Mouse (Mus musculus) liver, embryonic 11.5 days (tissue): ENCODE measurements around the gene Mcrs1. TPM values are rescaled to one million over a fixed set of nuclear protein-coding genes. Genes with fewer than 3 reads are reported as not detected.
A peak's percentile ranks its signal among the peaks of the same experiment; 100 is the strongest.
"Not testable (repeated sequence)": the region's sequence is repeated elsewhere in the genome, so short reads cannot be mapped to it uniquely, and the experiment has no call there.

Source experiments
- ATAC-seq: fragments of 200-750 bp; cut with Nextera tagmentation; replicated peaks from 2 replicates; pipeline ENCODE4 v1.8.0; 2017; ENCODE audit warnings: moderate number of reproducible peaks, mild to moderate bottlenecking, moderate TSS enrichment, moderate library complexity; ENCODE audit not compliant: low FRiP score
- DNase-seq: peaks from one replicate; pipeline ENCODE4 v3.0.0-alpha.2; 2017; ENCODE audit warnings: low spot score
- H3K27ac ChIP-seq: fragments of 300-500 bp; sonication (generic); 2 replicates; pipeline ENCODE4 v1.5.1; 2014; ENCODE audit warnings: mild to moderate bottlenecking, low read depth, low read length, control low read depth
- H3K27me3 ChIP-seq: fragments of 300-500 bp; sonication (generic); replicated peaks from 2 replicates; pipeline ENCODE4 v1.6.1; 2014; ENCODE audit warnings: low read length, mixed read lengths; ENCODE audit not compliant: control insufficient read depth, insufficient read depth
- H3K36me3 ChIP-seq: fragments of 300-500 bp; sonication (generic); 2 replicates; pipeline ENCODE4 v1.6.1; 2014; ENCODE audit warnings: mild to moderate bottlenecking, low read length, moderate library complexity, mixed read lengths; ENCODE audit not compliant: control insufficient read depth, insufficient read depth
- H3K4me1 ChIP-seq: fragments of 300-500 bp; sonication (generic); replicated peaks from 2 replicates; pipeline ENCODE4 v1.6.1; 2014; ENCODE audit warnings: low read length, mixed read lengths; ENCODE audit not compliant: control insufficient read depth, insufficient read depth
- H3K4me2 ChIP-seq: fragments of 300-500 bp; sonication (generic); 2 replicates; pipeline ENCODE4 v1.6.1; 2014; ENCODE audit warnings: mild to moderate bottlenecking, control low read depth, moderate library complexity
- H3K4me3 ChIP-seq: fragments of 300-500 bp; sonication (generic); 2 replicates; pipeline ENCODE4 v1.5.1; 2014; ENCODE audit warnings: low read depth, low read length, control low read depth
- H3K9ac ChIP-seq: fragments of 300-500 bp; sonication (generic); 2 replicates; pipeline ENCODE4 v1.6.1; 2014; ENCODE audit warnings: low read depth, low read length, control low read depth
- H3K9me3 ChIP-seq: fragments of 300-500 bp; sonication (generic); 2 replicates; pipeline ENCODE4 v1.6.1; 2016; ENCODE audit warnings: low read length, inconsistent platforms, mixed read lengths; ENCODE audit not compliant: control insufficient read depth
- WGBS: fragments of 180-500 bp; shearing (Covaris S2); extraction: QIAGEN DNeasy Blood & Tissue Kit; methylation state at CpG from one replicate; pipeline ENCODE4 v1.1.7; 2014; 5-methylcytosine and 5-hydroxymethylcytosine counted together
- polyA plus RNA-seq: library from polyadenylated mRNA; unstranded; fragments of >200 nt; fragmentation: Nextera tagmentation; extraction: Ambion mirVana; gene quantifications from 2 replicates; pipeline ENCODE4 v1.2.1, GENCODE M21; 2014

Gene Mcrs1
- polyA plus RNA-seq, 1 experiment from 2014 or later, result 113 TPM

DNA sequence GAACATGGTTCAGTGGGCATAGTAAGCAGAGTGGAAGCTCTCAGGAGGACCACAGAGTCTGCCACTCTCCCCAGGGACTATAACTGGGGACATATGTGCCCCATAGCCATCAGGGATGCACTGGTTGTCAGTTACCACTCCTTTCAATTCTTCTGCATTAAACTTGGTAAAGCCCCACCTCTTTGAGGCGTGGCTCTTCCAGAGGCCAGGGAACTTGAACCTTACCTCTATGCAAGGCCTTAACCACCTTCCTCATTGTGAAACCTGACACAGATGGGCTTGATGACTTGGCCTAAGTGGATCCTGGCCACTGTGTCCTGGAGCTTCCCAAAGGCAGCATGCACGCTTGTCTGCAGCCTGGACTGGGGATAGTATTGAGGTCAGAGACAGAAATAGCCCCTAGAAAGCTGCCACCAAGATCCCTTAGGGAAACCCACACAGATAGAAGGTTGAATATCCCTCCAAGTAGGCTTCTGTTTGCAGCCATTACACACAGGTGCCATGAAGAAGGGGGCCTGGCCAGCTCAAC lies 2.8 kb upstream of the Mcrs1 start:
- H3K4me1 ChIP-seq, result peaks cover 11% of the 10 kb centered on the region
- H3K27me3 ChIP-seq, result no peaks in the 10 kb centered on the region
- DNase-seq, result no peak
- no peaks in the 10 kb centered on the region for H3K36me3 ChIP-seq
- WGBS, result 87% methylated on average over 2 of the region's 2 CpGs
- no peak overlapping the region for H3K4me2 ChIP-seq
- no peak overlapping the region for H3K9ac ChIP-seq
- H3K9me3 ChIP-seq, result no peaks in the 10 kb centered on the region
- no peak overlapping the region for H3K4me3 ChIP-seq
- no peak for ATAC-seq
- H3K27ac ChIP-seq, result no peak overlapping the region

DNA sequence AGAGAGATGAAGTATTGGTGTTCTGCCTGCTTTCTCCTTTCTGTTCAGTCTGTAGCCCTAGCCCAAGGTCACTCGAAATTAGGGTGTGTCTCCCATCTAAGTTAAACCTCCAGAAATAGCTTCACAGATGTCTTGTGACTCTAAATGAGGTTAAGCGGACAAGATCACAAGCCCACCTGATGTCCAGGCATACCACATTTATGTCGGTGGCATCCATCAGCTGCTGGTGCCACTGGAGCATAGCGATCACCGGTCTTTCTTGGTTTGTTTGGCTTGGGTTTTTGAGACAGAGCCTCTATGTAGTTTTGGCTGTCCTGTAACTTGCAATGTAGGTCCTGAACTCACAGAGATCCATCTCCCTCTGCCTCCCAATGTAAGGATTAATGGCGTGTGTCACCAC lies 2.0 kb upstream of the Mcrs1 start:
- 89% methylated on average over 6 of the region's 6 CpGs for WGBS
- Histone ChIP-seq H3K36me3 (no peaks in the 10 kb centered on the region), H3K9me3 (no peaks in the 10 kb centered on the region), H3K27ac (no peak overlapping the region), H3K27me3 (no peaks in the 10 kb centered on the region), H3K9ac (no peak overlapping the region), H3K4me2 (0 out of 2 replicates have a peak overlapping the region, but pooled peaks have one; percentile 94), H3K4me3 (no peak overlapping the region), H3K4me1 (peaks cover 11% of the 10 kb centered on the region)
- ATAC-seq, result no peak
- DNase-seq, result no peak

DNA sequence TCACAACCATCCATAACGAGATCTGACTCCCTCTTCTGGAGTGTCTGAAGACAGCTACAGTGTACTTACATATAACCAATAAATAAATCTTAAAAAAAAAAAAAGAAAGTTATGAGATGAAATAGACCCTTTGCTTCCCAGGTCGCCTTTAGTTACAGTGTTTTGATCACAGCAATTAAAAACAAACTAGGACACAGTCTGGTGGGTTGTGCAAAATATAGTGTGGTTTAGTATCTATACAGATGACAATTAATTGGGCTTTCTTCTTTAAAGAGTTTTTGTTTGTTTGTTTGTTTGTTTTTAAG lies 1.4 kb upstream of the Mcrs1 start:
- peaks cover 11% of the 10 kb centered on the region for H3K4me1 ChIP-seq
- not testable (repeated sequence) for H3K27me3 ChIP-seq, ATAC-seq, DNase-seq, H3K9ac ChIP-seq, H3K36me3 ChIP-seq, H3K9me3 ChIP-seq, H3K27ac ChIP-seq
- peak overlapping the region; percentile 94 for H3K4me2 ChIP-seq
- WGBS, result 45% methylated on average over 2 of the region's 2 CpGs
- peak overlapping the region; percentile 72 for H3K4me3 ChIP-seq

DNA sequence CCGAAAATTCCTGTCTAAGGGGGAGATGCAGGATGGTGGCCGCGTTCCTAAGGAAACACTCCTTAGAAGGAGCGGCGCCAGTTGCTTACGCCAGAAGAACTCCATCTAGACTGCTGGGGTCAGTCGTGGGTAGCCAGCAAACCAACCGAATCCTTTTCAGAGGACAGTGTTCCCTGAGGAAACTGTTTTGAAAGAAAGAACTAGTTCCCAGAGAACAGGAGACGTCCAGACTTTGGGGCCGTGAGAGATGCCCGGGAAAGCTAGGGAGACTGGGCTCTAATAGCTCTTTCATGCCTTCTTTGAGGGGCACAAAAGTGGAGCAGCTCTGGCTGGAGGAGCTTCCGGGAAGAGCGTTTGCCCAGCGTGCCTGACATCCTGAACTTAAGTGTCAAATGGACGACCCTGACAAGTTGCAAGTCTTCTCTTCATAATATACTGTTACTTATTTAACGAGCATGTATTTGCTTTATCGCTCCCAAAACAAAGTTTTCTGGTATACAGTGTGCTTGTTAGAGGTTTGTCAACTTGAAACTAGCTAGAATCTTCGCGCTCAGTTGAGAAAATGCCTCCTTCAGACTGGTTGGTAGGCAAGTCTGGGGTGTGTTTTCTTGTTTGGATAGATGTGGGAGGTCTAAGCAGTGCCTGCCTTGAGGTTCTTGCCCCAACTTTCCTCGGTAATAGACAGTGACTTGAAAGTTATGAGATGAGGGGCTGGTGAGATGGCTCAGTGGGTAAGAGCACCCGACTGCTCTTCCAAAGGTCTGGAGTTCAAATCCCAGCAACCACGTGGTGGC lies 817 bp upstream of the Mcrs1 start:
- 4% methylated on average over 22 of the region's 22 CpGs for WGBS
- peak overlapping the region; percentile 94 for H3K4me2 ChIP-seq
- H3K9me3 ChIP-seq, result no peaks in the 10 kb centered on the region
- H3K4me1 ChIP-seq, result peaks cover 11% of the 10 kb centered on the region
- DNase-seq, result peak; percentile 46
- peak; percentile 20; the same call in 1 of the 2 replicates for ATAC-seq
- no peaks in the 10 kb centered on the region for H3K27me3 ChIP-seq
- peak overlapping the region; percentile 95 for H3K27ac ChIP-seq
- peak overlapping the region; percentile 72 for H3K4me3 ChIP-seq
- H3K36me3 ChIP-seq, result peaks cover 2% of the 10 kb centered on the region; the same call in 1 of the 2 replicates
- peak overlapping the region; percentile 76 for H3K9ac ChIP-seq

GRCm38 (mm10) chr15:99251111-99251510 lies 650 bp downstream of the Mcrs1 start:
- peak overlapping the region; percentile 76 for H3K4me2 ChIP-seq
- H3K4me3 ChIP-seq, result peak overlapping the region; percentile 72
- H3K4me1 ChIP-seq, result peaks cover 11% of the 10 kb centered on the region
- whole genome bisulfite sequencing, result 1% methylated on average over 14 of the region's 15 CpGs
- peak overlapping the region; percentile 50 for H3K9ac ChIP-seq
- peak; percentile 29 for ATAC-seq
- not testable (repeated sequence) for H3K27me3 ChIP-seq, H3K9me3 ChIP-seq, H3K36me3 ChIP-seq, DNase-seq, H3K27ac ChIP-seq

GRCm38 (mm10) chr15:99249938-99250337 lies 1.8 kb downstream of the Mcrs1 start:
- ATAC-seq (no peak), DNase-seq (no peak)
- H3K27me3 ChIP-seq, result no peaks in the 10 kb centered on the region
- H3K9me3 ChIP-seq, result no peaks in the 10 kb centered on the region
- H3K4me1 ChIP-seq, result peaks cover 11% of the 10 kb centered on the region
- H3K9ac ChIP-seq, result no peak overlapping the region
- no peak overlapping the region for H3K4me3 ChIP-seq
- peaks cover 13% of the 10 kb centered on the region; the same call in 1 of the 2 replicates for H3K36me3 ChIP-seq
- no peak overlapping the region for H3K27ac ChIP-seq
- WGBS, result 87% methylated on average over 11 of the region's 11 CpGs
- H3K4me2 ChIP-seq, result no peak overlapping the region

DNA sequence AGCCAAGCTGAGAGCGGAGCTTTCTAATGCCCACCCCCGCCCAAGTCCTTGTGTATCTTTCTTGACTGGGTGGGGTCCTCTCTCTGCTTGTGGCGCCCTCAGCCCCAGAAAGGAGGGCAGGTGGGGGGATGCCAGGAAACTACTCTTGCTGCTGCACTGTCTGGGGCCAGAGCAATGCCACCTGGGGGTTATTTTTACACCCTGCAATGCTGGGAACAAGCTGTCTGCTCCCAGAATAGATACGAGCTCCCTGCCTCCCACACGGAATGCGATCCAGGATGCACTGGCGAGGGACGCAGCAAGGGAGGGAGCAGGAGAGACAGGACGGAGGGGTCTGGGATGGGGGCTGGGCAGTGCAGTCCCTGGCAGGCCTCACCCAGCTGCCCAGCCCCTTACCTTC lies 2.8 kb downstream of the Mcrs1 start:
- ATAC-seq, result no peak
- no peak overlapping the region for H3K4me2 ChIP-seq

DNA sequence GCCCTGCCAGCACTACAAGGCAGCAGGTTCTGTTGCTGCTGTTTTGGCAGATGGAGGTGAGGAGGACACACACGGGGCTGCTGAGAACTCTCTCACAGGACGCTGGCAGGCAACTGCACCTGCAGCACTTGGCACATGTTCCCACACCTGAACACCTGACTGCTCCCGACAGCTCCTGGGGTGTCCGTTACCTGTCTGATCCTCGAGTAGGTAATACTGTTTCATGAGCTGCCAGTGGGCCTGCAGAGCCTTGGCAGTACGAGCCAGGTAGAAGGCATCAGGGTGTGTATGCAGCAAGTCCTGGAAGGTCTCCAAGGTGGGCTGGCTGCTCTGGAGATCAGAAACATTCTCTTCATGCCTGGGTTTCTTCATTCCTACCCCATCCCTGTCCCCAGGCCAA lies 5.0 kb downstream of the Mcrs1 start:
- not testable (repeated sequence) for H3K4me2 ChIP-seq, DNase-seq, H3K27me3 ChIP-seq, H3K4me1 ChIP-seq, ATAC-seq, H3K9me3 ChIP-seq, H3K4me3 ChIP-seq, H3K27ac ChIP-seq, H3K9ac ChIP-seq
- 89% methylated on average over 6 of the region's 6 CpGs for WGBS
- peaks cover 23% of the 10 kb centered on the region; the same call in 1 of the 2 replicates for H3K36me3 ChIP-seq

More for the DNA sequence above, 2.8 kb downstream of the Mcrs1 start:
- H3K4me1 ChIP-seq, result peaks cover 11% of the 10 kb centered on the region
- no peaks in the 10 kb centered on the region for H3K9me3 ChIP-seq
- no peak overlapping the region for H3K4me3 ChIP-seq
- 81% methylated on average over 9 of the region's 9 CpGs for WGBS
- no peak overlapping the region for H3K27ac ChIP-seq
- peaks cover 16% of the 10 kb centered on the region; the same call in 1 of the 2 replicates for H3K36me3 ChIP-seq
- H3K27me3 ChIP-seq, result no peaks in the 10 kb centered on the region
- H3K9ac ChIP-seq, result no peak overlapping the region
- no peak for DNase-seq

DNA sequence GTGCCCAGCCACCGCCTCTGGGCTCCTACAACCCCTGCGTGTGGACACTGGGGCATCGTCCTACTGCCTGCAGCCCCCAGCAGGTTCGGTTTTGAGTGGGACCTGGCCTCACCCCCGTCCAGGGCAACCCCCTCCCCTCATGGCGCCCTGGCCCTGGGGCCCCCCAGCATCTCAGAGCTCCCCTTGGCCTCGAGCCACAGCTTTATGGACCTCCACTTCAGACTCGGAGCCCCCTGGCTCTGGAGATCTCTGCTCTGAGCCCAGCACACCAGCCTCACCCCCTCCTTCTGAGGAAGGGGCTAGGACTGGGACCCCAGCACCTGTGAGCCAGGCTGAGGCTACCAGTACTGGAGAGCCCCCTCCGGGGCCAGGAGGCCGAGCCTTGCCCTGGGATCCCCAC lies 9.7 kb downstream of the Mcrs1 start:
- ATAC-seq, result no peak
- H3K9ac ChIP-seq, result no peak overlapping the region
- H3K4me1 ChIP-seq, result no peaks in the 10 kb centered on the region
- no peak overlapping the region for H3K27ac ChIP-seq
- no peak overlapping the region for H3K4me3 ChIP-seq
- peaks cover 20% of the 10 kb centered on the region; the same call in 1 of the 2 replicates for H3K36me3 ChIP-seq
- no peak overlapping the region for H3K4me2 ChIP-seq
- DNase-seq, result no peak
- no peaks in the 10 kb centered on the region for H3K27me3 ChIP-seq
- 89% methylated on average over 10 of the region's 10 CpGs for WGBS
- no peaks in the 10 kb centered on the region for H3K9me3 ChIP-seq
